Mouse (Mus musculus) testis, adult 2 months (tissue): ENCODE results near the gene Ipcef1. TPM values are rescaled to one million over a fixed set of nuclear protein-coding genes. Genes with fewer than 3 reads are reported as not detected.
"Not testable (repeated sequence)": the region's sequence is repeated elsewhere in the genome, so short reads cannot be mapped to it uniquely, and the experiment has no call there.

ENCODE experiments used
- H3K27ac ChIP-seq: fragments of 200-500 bp; 2 replicates; pipeline ENCODE4 v1.5.1; 2012; ENCODE audit warnings: low read depth, low read length; ENCODE audit not compliant: control insufficient read depth, insufficient read depth
- H3K27me3 ChIP-seq: fragments of 200-500 bp; 2 replicates; pipeline ENCODE4 v1.6.1; 2012; ENCODE audit warnings: mild to moderate bottlenecking, low read length, moderate library complexity; ENCODE audit not compliant: control insufficient read depth, insufficient read depth
- H3K36me3 ChIP-seq: fragments of 200-500 bp; 2 replicates; pipeline ENCODE4 v1.6.1; 2012; ENCODE audit warnings: mild to moderate bottlenecking, low read length; ENCODE audit not compliant: control insufficient read depth, insufficient read depth
- H3K4me1 ChIP-seq: fragments of 200-500 bp; 2 replicates; pipeline ENCODE4 v1.6.1; 2012; ENCODE audit warnings: low read length; ENCODE audit not compliant: control insufficient read depth, insufficient read depth
- H3K4me3 ChIP-seq: fragments of 200-500 bp; 2 replicates; pipeline ENCODE4 v1.5.1; 2012; ENCODE audit warnings: low read depth, mild to moderate bottlenecking, low read length, moderate library complexity, mixed read lengths; ENCODE audit not compliant: control insufficient read depth
- CTCF ChIP-seq: fragments of 200-500 bp; IDR thresholded peaks from 2 replicates; pipeline ENCODE4 v1.5.1; 2012; ENCODE audit warnings: low read depth, mild to moderate bottlenecking, inconsistent platforms, low read length, moderate library complexity; ENCODE audit not compliant: control insufficient read depth, insufficient read depth, insufficient replicate concordance
- POLR2A ChIP-seq: fragments of 200-500 bp; IDR thresholded peaks from 2 replicates; pipeline ENCODE4 v1.6.1; 2012; ENCODE audit warnings: low read depth, mild to moderate bottlenecking, inconsistent platforms, low read length, moderate library complexity; ENCODE audit not compliant: control insufficient read depth
- polyA plus RNA-seq: library from polyadenylated mRNA; depleted of rRNA; stranded (reverse); fragments of >200 nt; gene quantifications from 2 replicates; pipeline ENCODE4 v1.2.3, GENCODE M21; 2012

Gene Ipcef1
- polyA plus RNA-seq, 1 experiment, result not detected

DNA sequence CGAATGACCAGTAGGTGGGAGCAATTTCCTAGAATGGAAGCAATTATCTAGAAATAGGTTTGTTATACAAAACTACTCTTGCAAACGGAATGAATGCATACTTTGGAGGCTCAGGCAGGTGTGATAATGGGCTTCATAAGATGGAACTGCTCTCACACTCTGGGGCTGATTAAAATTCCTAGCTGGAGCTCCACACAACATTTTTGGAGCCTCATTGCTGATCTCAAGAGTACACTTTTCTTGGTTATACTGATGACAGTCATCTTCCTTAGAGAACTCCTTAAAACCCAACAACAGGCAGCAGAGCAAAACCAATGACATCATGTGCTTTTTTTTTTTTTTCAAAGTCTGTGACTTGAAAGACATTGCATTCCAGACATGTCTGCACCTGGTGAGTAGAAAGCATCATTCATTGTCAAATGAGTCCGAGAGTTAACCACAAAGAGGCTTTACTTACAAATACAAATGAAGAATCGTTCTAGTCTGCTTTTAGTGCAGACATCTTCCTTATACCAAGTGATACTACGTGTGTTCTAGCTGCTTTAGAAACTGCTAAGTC lies 47.2 kb downstream of the Ipcef1 start:
- Histone ChIP-seq H3K27ac (no peak overlapping the region), H3K4me1 (no peaks in the 10 kb centered on the region), H3K27me3 (no peaks in the 10 kb centered on the region), H3K36me3 (no peaks in the 10 kb centered on the region), H3K4me3 (no peak overlapping the region)
- TF ChIP-seq POLR2A, result no peak
- TF ChIP-seq CTCF, result no peak

DNA sequence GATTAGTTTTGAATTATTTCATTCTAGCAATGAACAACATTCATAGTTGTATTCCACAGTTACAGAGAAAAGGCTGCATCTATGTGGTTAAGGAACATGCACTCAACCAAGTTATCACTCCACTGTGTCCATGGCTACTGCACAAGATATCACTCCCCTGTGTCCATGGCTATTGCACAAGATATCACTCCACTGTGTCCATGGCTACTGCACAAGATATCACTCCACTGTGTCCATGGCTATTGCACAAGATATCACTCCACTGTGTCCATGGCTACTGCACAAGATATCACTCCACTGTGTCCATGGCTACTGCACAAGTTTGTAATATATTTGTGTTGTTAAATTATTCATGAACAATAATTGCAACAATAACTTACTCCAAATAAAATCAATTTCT lies 48.4 kb downstream of the Ipcef1 start:
- H3K4me1 ChIP-seq, H3K4me3 ChIP-seq, H3K27ac ChIP-seq, H3K36me3 ChIP-seq, H3K27me3 ChIP-seq: not testable (repeated sequence)

- H3K27ac ChIP-seq, result no peak overlapping the region
- no peaks in the 10 kb centered on the region for H3K36me3 ChIP-seq
- no peaks in the 10 kb centered on the region for H3K27me3 ChIP-seq
- TF ChIP-seq CTCF (no peak), POLR2A (no peak)
- H3K4me3 ChIP-seq, result no peak overlapping the region
- H3K4me1 ChIP-seq, result no peaks in the 10 kb centered on the region
These were observed 52.9 kb downstream of the Ipcef1 start for GRCm38 (mm10) chr10:6999355-6999754.

DNA sequence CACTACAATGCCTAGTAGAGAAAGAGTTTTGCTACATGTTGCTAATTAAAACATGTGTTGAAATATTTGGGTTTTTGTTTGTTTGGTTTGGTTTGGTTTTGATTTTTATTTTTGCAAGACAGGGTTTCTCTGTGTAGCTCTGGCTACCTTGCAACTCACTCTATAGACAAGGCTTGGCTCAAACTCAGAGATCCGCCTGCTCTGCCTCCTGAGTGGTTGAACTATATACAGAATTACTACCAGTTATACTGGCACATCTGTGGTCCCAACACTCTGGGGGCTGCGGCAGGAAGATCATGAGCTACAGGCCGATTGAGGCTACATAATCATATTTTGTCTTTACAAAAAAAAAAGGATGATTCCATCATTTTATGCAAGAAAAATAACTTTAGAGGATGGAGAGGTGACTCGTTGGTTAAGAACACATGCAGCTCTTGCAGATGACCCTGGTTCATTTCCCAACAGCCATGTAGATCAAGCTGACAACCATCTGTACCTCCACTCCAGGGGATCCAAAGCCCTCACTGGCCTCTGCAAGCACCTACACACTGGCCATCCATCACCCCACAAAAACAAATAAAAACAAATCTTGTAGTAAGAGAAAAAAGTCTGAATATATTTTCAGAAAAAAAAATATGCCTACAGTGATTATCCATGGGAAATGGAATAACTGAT lies 53.6 kb downstream of the Ipcef1 start:
- no peak for TF ChIP-seq POLR2A
- H3K4me3 ChIP-seq, result no peak overlapping the region
- H3K27me3 ChIP-seq, result no peaks in the 10 kb centered on the region
- no peak overlapping the region for H3K27ac ChIP-seq
- no peaks in the 10 kb centered on the region for H3K4me1 ChIP-seq
- no peaks in the 10 kb centered on the region for H3K36me3 ChIP-seq

DNA sequence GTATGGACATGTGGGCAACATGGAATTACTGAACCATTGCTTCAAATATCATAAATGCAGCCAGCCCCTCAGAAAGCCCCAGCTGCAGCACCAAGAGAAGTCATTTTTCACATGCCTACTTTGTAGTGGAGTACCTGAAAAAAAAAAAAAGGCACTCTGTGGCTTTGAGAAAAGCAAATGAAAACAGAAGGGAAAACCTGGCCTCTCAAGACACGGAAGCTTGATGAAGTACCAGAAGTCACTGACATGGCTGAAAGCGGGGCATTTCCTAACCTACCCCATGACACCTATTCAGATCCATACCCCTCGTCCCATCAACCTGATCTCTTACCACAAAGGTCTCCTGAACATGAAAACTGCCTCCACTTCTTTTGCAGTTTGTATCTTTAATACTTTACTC lies 55.4 kb downstream of the Ipcef1 start:
- TF ChIP-seq CTCF, result no peak
- Histone ChIP-seq H3K27me3 (no peaks in the 10 kb centered on the region), H3K36me3 (no peaks in the 10 kb centered on the region), H3K4me3 (no peak overlapping the region), H3K4me1 (no peaks in the 10 kb centered on the region), H3K27ac (no peak overlapping the region)

DNA sequence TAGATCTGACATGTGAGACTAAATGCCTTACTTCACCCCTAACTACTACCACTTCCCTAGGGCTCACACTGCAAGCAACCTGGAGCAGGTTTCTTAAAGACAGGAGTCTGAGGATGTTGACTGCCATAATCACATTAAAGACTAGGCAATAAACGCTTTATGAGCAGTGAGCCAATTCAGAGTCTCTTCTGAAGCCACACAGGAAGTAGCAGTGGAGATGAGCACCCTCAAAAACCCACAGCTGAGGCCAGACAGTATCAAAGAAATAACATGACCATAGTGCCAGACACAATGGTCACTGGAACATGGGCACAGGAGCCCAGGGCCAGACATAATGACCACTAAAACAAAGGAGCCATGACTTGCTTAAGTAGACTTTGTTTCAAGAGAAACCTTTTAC lies 63.7 kb downstream of the Ipcef1 start:
- H3K27ac ChIP-seq, result no peak overlapping the region
- no peaks in the 10 kb centered on the region for H3K36me3 ChIP-seq
- no peaks in the 10 kb centered on the region for H3K4me1 ChIP-seq
- no peak for TF ChIP-seq CTCF
- H3K4me3 ChIP-seq, result no peak overlapping the region
- H3K27me3 ChIP-seq, result no peaks in the 10 kb centered on the region

- H3K27me3 ChIP-seq, result no peaks in the 10 kb centered on the region
- TF ChIP-seq POLR2A, result no peak
- TF ChIP-seq CTCF, result no peak
- H3K27ac ChIP-seq, result no peak overlapping the region
- no peaks in the 10 kb centered on the region for H3K36me3 ChIP-seq
- no peak overlapping the region for H3K4me3 ChIP-seq
- no peaks in the 10 kb centered on the region for H3K4me1 ChIP-seq
These were observed 64.7 kb downstream of the Ipcef1 start for GRCm38 (mm10) chr10:6987399-6988098.
